ENCODE assay signal across 8 mouse cellular contexts in genomic region chr11:70670483-70670882, GRCm38 (mm10). TPM values are rescaled to one million over a fixed set of nuclear protein-coding genes. Genes with fewer than 3 reads are reported as not detected.
DNase-seq lines count a peak whose midpoint lies in the region; ATAC-seq and TF ChIP-seq lines count a peak whose summit lies in the region.

No protein-coding gene starts in this region.

- WGBS in neural tube, embryonic 11.5 days, result 56% methylated on average over 14 of the region's 14 CpGs
- WGBS in intestine, postnatal 0 days, result 39% methylated on average over 14 of the region's 14 CpGs
- 38% methylated on average over 14 of the region's 14 CpGs for WGBS in midbrain, postnatal 0 days

- H3K9ac ChIP-seq in neural tube, embryonic 11.5 days (ENCODE audit: low read length), result peak overlapping the region; percentile 74; the same call in 1 of the 2 replicates
- H3K9ac ChIP-seq in intestine, postnatal 0 days (ENCODE audit: low read depth, low read length), result no peak overlapping the region
- H3K9ac ChIP-seq in midbrain, postnatal 0 days (replicated peaks; ENCODE audit: low read length, poor library complexity, severe bottlenecking), result peak overlapping the region; percentile 72

- peak overlapping the region; percentile 93 for H3K27ac ChIP-seq in neural tube, embryonic 11.5 days (ENCODE audit: low read depth, low read length)
- H3K27ac ChIP-seq in intestine, postnatal 0 days (ENCODE audit: low read depth, low read length), result peak overlapping the region; percentile 9; the same call in 1 of the 2 replicates
- peak overlapping the region; percentile 96 for H3K27ac ChIP-seq in midbrain, postnatal 0 days (ENCODE audit: low read depth, low read length)

- peaks cover 8% of the 10 kb centered on the region; the same call in 1 of the 2 replicates for H3K4me1 ChIP-seq in neural tube, embryonic 11.5 days (ENCODE audit: control insufficient read depth, insufficient read depth, low read length)
- H3K4me1 ChIP-seq in intestine, postnatal 0 days (replicated peaks; ENCODE audit: control insufficient read depth, insufficient read depth, low read length), result no peaks in the 10 kb centered on the region
- H3K4me1 ChIP-seq in midbrain, postnatal 0 days (ENCODE audit: insufficient read depth, low read length), result 0 out of 2 replicates have a peak, but pooled peaks cover 6% of the 10 kb centered on the region

- H3K36me3 ChIP-seq in neural tube, embryonic 11.5 days (ENCODE audit: control insufficient read depth, insufficient read depth, low read length), result no peaks in the 10 kb centered on the region
- peaks cover 42% of the 10 kb centered on the region for H3K36me3 ChIP-seq in intestine, postnatal 0 days (ENCODE audit: control insufficient read depth, insufficient read depth)
- H3K36me3 ChIP-seq in midbrain, postnatal 0 days (ENCODE audit: insufficient read depth, low read length), result peaks cover 16% of the 10 kb centered on the region

- no peaks in the 10 kb centered on the region for H3K27me3 ChIP-seq in neural tube, embryonic 11.5 days (ENCODE audit: control insufficient read depth, insufficient read depth, low read length)
- no peaks in the 10 kb centered on the region for H3K27me3 ChIP-seq in intestine, postnatal 0 days (replicated peaks; ENCODE audit: control insufficient read depth, insufficient read depth, low read length)
- H3K27me3 ChIP-seq in midbrain, postnatal 0 days (ENCODE audit: insufficient read depth, low read length), result no peaks in the 10 kb centered on the region

- DNase-seq in adrenal gland, adult 2 months, result peak; percentile 75
- DNase-seq in adrenal gland, adult 8-10 months, result no peak
- peak; percentile 25 for DNase-seq in neural tube, embryonic 11.5 days (ENCODE audit: low spot score)
- no peak for DNase-seq in neural tube, embryonic 10.5 days (ENCODE audit: extremely low spot score, low spot score)
- DNase-seq in midbrain, postnatal 0 days (ENCODE audit: low spot score), result no peak
- DNase-seq in thymus, postnatal 14 days, result no peak
- DNase-seq in cerebellum, adult 11-12 months, result no peak

- peak overlapping the region; percentile 98 for H3K4me2 ChIP-seq in neural tube, embryonic 11.5 days (ENCODE audit: low read depth)
- peak overlapping the region; percentile 93 for H3K4me2 ChIP-seq in intestine, postnatal 0 days (replicated peaks; ENCODE audit: low read depth)
- peak overlapping the region; percentile 87 for H3K4me2 ChIP-seq in midbrain, postnatal 0 days (ENCODE audit: low read depth, low read length, poor library complexity, severe bottlenecking)

- no peak for ATAC-seq in neural tube, embryonic 11.5 days (ENCODE audit: insufficient read depth, low FRiP score, low TSS enrichment)
- ATAC-seq in intestine, postnatal 0 days, result no peak
- no peak for ATAC-seq in midbrain, postnatal 0 days (ENCODE audit: low FRiP score)

- H3K9me3 ChIP-seq in neural tube, embryonic 11.5 days (ENCODE audit: control insufficient read depth, low read length), result no peaks in the 10 kb centered on the region
- H3K9me3 ChIP-seq in intestine, postnatal 0 days (ENCODE audit: control insufficient read depth), result no peaks in the 10 kb centered on the region
- H3K9me3 ChIP-seq in midbrain, postnatal 0 days (ENCODE audit: low read length), result no peaks in the 10 kb centered on the region

- no peak for TF ChIP-seq CTCF in intestine, postnatal 0 days (IDR thresholded peaks at IDR 0.05; ENCODE audit: low read depth)
- TF ChIP-seq CTCF in midbrain, postnatal 0 days (IDR thresholded peaks at IDR 0.05), result no peak

- H3K4me3 ChIP-seq in neural tube, embryonic 11.5 days (ENCODE audit: low read depth, low read length), result peak overlapping the region; percentile 60
- H3K4me3 ChIP-seq in intestine, postnatal 0 days (ENCODE audit: low read depth, low read length), result 0 out of 2 replicates have a peak overlapping the region, but pooled peaks have one; percentile 63
- H3K4me3 ChIP-seq in midbrain, postnatal 0 days (ENCODE audit: low read depth, low read length), result peak overlapping the region; percentile 57

RNA-seq across cellular contexts. Expression of gene Spag7, which starts 1.3 kb away (rescaled TPM):
- 10 to 100 TPM; 83.5 to 85.9 TPM for total RNA-seq in adrenal gland, adult 2 months (2021)
- 12.3 and 16.0 TPM in 2 replicates for polyA plus RNA-seq in adrenal gland, adult 2 months (2012; rRNA removed)
- 100 to 1,000 TPM in 1 of 4 experiments, 10 to 100 TPM in 3; 79.2 to 112 (median 89.0) TPM for total RNA-seq in adrenal gland, adult 8-10 months (2022)
- polyA plus RNA-seq in neural tube, embryonic 11.5 days (2014; fragmentation: Nextera tagmentation; extraction: Ambion mirVana), result 146 and 152 TPM in 2 replicates
- 61.3 and 66.2 TPM in 2 replicates for polyA plus RNA-seq in intestine, postnatal 0 days (2015; fragmentation: Nextera tagmentation; extraction: Ambion mirVana)
- 41.9 and 45.3 TPM in 2 replicates for total RNA-seq in midbrain, postnatal 0 days (2014; rRNA removed)
- polyA plus RNA-seq in midbrain, postnatal 0 days (2015; fragmentation: Nextera tagmentation; extraction: Ambion mirVana), result 125 and 131 TPM in 2 replicates

RNA-seq across cellular contexts. Expression of gene Eno3, which starts 13.5 kb away (rescaled TPM):
- total RNA-seq in adrenal gland, adult 2 months (2021), result 10 to 100 TPM; 18.3 to 67.6 TPM
- 8.0 and 16.9 TPM in 2 replicates for polyA plus RNA-seq in adrenal gland, adult 2 months (2012; rRNA removed)
- 10 to 100 TPM; 39.4 to 66.5 (median 54.7) TPM for total RNA-seq in adrenal gland, adult 8-10 months (2022)
- 39.3 and 48.9 TPM in 2 replicates for polyA plus RNA-seq in neural tube, embryonic 11.5 days (2014; fragmentation: Nextera tagmentation; extraction: Ambion mirVana)
- polyA plus RNA-seq in intestine, postnatal 0 days (2015; fragmentation: Nextera tagmentation; extraction: Ambion mirVana), result 4.9 and 5.9 TPM in 2 replicates
- total RNA-seq in midbrain, postnatal 0 days (2014; rRNA removed), result 7.2 and 9.9 TPM in 2 replicates
- 5.8 and 7.6 TPM in 2 replicates for polyA plus RNA-seq in midbrain, postnatal 0 days (2015; fragmentation: Nextera tagmentation; extraction: Ambion mirVana)

RNA-seq across cellular contexts. Expression of gene Pfn1, which starts 16.0 kb away (rescaled TPM):
- total RNA-seq in adrenal gland, adult 2 months (2021), result 100 to 1,000 TPM; 833 to 893 TPM
- polyA plus RNA-seq in adrenal gland, adult 2 months (2012; rRNA removed), result 2,948 and 4,143 TPM in 2 replicates
- 1,000 to 10,000 TPM in 1 of 4 experiments, 100 to 1,000 TPM in 3; 582 to 1,056 (median 737) TPM for total RNA-seq in adrenal gland, adult 8-10 months (2022)
- polyA plus RNA-seq in neural tube, embryonic 11.5 days (2014; fragmentation: Nextera tagmentation; extraction: Ambion mirVana), result 1,399 and 1,464 TPM in 2 replicates
- polyA plus RNA-seq in intestine, postnatal 0 days (2015; fragmentation: Nextera tagmentation; extraction: Ambion mirVana), result 1,830 and 1,961 TPM in 2 replicates
- 438 and 486 TPM in 2 replicates for total RNA-seq in midbrain, postnatal 0 days (2014; rRNA removed)
- polyA plus RNA-seq in midbrain, postnatal 0 days (2015; fragmentation: Nextera tagmentation; extraction: Ambion mirVana), result 600 and 608 TPM in 2 replicates

RNA-seq across cellular contexts. Expression of gene Camta2, which starts 17.4 kb away (rescaled TPM):
- total RNA-seq in adrenal gland, adult 2 months (2021), result 10 to 100 TPM; 36.8 to 51.7 TPM
- 44.8 and 58.4 TPM in 2 replicates for polyA plus RNA-seq in adrenal gland, adult 2 months (2012; rRNA removed)
- total RNA-seq in adrenal gland, adult 8-10 months (2022), result 10 to 100 TPM; 42.7 to 57.7 (median 49.8) TPM
- polyA plus RNA-seq in neural tube, embryonic 11.5 days (2014; fragmentation: Nextera tagmentation; extraction: Ambion mirVana), result 10.7 and 10.8 TPM in 2 replicates
- 11.7 and 12.3 TPM in 2 replicates for polyA plus RNA-seq in intestine, postnatal 0 days (2015; fragmentation: Nextera tagmentation; extraction: Ambion mirVana)
- total RNA-seq in midbrain, postnatal 0 days (2014; rRNA removed), result 20.3 and 24.0 TPM in 2 replicates
- 23.6 and 24.5 TPM in 2 replicates for polyA plus RNA-seq in midbrain, postnatal 0 days (2015; fragmentation: Nextera tagmentation; extraction: Ambion mirVana)

RNA-seq across cellular contexts. Expression of gene Slc25a11, which starts 23.2 kb away (rescaled TPM):
- total RNA-seq in adrenal gland, adult 2 months (2021), result 100 to 1,000 TPM; 124 to 140 TPM
- 118 and 139 TPM in 2 replicates for polyA plus RNA-seq in adrenal gland, adult 2 months (2012; rRNA removed)
- total RNA-seq in adrenal gland, adult 8-10 months (2022), result 100 to 1,000 TPM; 121 to 137 (median 127) TPM
- polyA plus RNA-seq in neural tube, embryonic 11.5 days (2014; fragmentation: Nextera tagmentation; extraction: Ambion mirVana), result 142 and 146 TPM in 2 replicates
- 192 and 210 TPM in 2 replicates for polyA plus RNA-seq in intestine, postnatal 0 days (2015; fragmentation: Nextera tagmentation; extraction: Ambion mirVana)
- total RNA-seq in midbrain, postnatal 0 days (2014; rRNA removed), result 140 and 159 TPM in 2 replicates
- 160 and 176 TPM in 2 replicates for polyA plus RNA-seq in midbrain, postnatal 0 days (2015; fragmentation: Nextera tagmentation; extraction: Ambion mirVana)

Comparison
In these comparisons a context has a peak if more than half of its experiments do, and no peak if none do; other contexts are left out.
1. DNase-seq: peak in adrenal gland, adult 2 months (single experiment) and neural tube, embryonic 11.5 days (single experiment); none in adrenal gland, adult 8-10 months (single experiment), neural tube, embryonic 10.5 days (single experiment), midbrain, postnatal 0 days (single experiment), thymus, postnatal 14 days (single experiment) and cerebellum, adult 11-12 months (single experiment).
2. H3K27ac ChIP-seq: peak in every context shown above with its lines; median percentile 96 in midbrain, postnatal 0 days; 93 in neural tube, embryonic 11.5 days; 9 in intestine, postnatal 0 days.
3. Peak in every context shown above with its lines, with median percentiles within 50 percentile points of each other: H3K4me2 ChIP-seq and H3K4me3 ChIP-seq.